Mouse (Mus musculus): ENCODE results near the gene Bcl2a1b.
"Not testable (repeated sequence)": the region's sequence is repeated elsewhere in the genome, so short reads cannot be mapped to it uniquely, and the experiment has no call there.

Gene Bcl2a1b

GRCm38 (mm10) chr9:89198969-89199416, at the start of gene Bcl2a1b, which contains the start of gene Gm29094:
TSS of gene Bcl2a1b (plus strand) at chr9:89199209.
TSS of gene Gm29094 (plus strand) at chr9:89199379.
- not testable (repeated sequence) for DNase-seq

- DNase-seq: not testable (repeated sequence)
Measured at GRCm38 (mm10) chr9:89172539-89172938, 26.5 kb upstream of the Bcl2a1b start.

DNA sequence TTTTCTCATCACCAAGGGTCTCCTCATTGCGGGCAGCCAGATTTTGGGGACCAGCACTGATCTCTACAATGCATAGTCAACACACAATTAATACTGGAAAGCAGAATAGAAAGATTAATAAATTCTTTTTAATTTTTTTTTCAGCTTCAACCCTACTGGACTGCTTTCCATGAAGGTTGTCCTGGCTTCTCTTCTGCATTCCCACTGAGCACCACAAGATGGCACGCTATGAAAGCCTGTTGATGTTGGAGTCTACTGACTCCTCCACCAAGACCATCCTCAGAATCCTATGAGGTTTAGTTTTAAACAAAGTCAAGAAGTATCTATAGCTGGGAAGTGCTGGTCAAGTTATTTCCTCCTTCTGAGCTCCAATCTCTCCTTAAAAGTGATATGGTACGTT, 20.2 kb upstream of the Bcl2a1b start:
- DNase-seq: peak; percentile 33

- DNase-seq: not testable (repeated sequence)
Measured at GRCm38 (mm10) chr9:89179469-89179868, 19.5 kb upstream of the Bcl2a1b start.

DNA sequence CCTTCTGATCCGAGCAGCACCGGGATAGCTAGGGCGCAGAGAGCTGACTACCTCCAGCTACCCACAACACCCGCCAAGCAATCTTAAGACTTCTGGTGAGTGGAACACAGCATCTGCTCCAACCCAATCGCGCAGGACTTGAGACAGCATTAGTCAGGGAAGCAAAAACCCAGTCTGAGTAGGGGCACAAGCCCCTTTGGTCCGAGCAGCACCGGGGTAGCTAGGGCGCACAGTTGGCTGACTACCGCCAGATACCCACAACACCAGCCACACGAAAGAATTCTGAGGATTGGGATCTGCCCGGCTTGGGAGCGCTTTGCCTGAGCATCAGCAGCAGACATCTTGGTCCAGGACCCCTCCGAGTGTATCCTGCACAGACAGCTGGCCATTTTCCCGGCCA, 12.0 kb upstream of the Bcl2a1b start:
- DNase-seq: not testable (repeated sequence)

- DNase-seq: not testable (repeated sequence)
Measured at GRCm38 (mm10) chr9:89195483-89195882, 3.5 kb upstream of the Bcl2a1b start.

DNA sequence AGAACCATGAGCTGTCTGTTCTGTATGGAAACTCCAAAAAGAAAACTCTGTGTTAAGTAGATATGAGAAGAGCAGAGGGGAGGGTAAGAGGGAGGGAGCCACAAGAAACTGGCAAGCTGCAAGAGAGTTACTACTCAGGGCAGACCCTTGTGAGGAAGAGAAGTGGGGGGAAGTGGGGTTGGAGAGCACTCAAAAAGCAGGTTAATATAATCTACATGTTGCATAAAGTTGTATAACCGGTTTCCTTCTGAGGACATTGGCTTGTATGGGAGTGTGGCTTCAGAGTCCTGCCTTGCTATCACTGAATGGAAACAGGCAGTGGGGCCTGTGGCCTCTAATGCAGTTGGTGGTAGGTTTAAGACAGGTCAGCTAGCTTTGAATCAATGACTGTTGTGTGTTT, 1.5 kb upstream of the Bcl2a1b start:
- DNase-seq: not testable (repeated sequence)

- DNase-seq: not testable (repeated sequence)
Measured at GRCm38 (mm10) chr9:89198349-89198748, 660 bp upstream of the Bcl2a1b start.

GRCm38 (mm10) chr9:89202256-89202655, 3.2 kb downstream of the Bcl2a1b start:
- not testable (repeated sequence) for DNase-seq

GRCm38 (mm10) chr9:89208939-89209338, 9.9 kb downstream of the Bcl2a1b start:
- DNase-seq: not testable (repeated sequence)

DNA sequence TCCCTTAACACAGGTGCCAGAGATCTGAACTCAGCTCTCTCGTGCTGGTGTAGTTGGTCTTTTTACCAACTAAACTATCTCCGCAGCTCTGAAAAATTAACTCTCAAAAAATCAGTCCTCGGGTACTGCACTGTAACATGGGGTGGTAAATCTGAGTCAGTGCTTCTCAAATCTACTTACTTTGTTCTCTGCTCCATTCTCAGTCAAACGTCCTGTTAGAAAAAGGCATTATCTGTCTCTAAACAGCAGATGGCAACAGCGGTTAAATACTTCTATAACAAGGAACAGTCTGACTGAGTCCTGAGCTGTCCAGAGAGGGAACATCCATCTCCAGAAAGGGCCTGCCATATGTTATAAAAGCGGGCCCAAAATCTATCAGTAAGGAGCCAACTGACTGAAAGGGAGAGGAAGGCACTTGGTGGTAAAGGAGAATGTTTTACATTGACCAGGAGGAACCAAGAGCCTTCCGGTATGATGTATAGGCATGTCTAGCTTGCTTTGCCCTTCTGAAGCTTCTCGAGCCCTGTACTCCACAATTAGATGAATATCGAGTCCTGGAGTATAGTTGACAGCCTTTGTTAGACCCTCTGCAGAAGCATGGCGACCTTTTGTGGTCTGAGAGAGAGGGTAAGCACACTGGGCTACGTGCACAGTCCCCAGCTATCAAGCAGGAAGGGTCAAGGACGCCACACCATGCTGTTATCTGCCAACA, 11.5 kb downstream of the Bcl2a1b start, which contains the start of gene Mthfs:
Gene Mthfs, plus strand, starts transcription at position 324 of the 712 bp plus-strand sequence.
- peak; percentile 19 for DNase-seq

DNA sequence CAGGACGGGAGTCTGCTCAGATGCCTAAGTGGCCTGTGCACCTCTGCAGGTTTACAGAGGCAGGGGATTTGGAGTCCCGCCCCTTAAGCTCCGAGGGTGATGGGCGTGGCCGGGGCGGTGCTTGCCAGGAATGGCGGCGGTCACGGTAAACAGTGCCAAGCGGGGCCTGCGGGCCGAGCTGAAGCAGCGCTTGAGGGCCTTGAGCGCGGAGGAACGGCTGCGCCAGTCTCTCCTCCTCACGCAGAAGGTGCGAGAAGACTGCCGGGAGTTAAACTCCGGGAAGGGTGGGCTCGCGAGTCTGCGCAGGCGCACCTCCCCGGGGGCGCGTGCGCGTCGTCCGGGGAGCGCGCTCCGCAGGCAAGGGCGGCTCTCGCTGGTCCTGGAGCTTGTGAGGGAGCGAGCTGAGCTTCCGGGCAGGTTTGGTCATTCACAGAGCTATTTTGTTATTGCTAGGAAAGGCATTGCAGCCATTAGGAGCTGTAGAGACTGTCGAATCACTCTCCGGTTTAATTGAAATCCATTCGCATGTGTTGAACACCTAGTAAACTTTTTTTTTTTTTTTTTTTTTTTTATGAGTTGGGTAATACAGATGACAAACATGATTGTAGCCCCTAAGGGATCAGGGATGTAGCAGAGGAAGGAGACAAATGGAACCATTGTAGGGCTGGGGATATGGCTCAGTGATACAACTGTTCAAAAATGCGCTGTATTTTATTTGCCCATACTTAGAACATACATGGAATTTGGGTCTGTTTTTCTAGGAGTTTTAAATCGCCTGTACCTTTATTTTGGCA, 12.3 kb downstream of the Bcl2a1b start:
- DNase-seq: peak; percentile 96

GRCm38 (mm10) chr9:89212428-89212827, 13.4 kb downstream of the Bcl2a1b start:
- DNase-seq: peak; percentile 36

DNA sequence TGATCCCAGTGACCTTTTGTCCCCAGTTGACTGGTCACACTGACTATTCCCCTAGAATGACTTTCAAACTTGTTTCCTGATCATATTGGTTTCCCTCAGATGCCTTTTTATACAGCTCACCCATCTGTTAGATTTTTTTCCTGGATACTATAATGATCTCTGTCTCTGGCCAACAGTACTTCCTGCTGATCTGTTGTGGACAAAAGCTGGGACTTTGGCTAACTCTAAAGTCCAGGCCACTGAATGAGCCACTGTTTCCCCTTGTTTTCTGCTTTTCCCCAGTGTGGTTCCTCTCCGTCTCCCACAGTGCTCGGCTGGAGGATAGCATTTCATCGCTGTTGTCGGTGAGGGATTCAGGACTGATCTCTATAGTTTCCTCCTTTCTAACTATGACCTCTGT, 19.2 kb downstream of the Bcl2a1b start:
- not testable (repeated sequence) for DNase-seq

DNA sequence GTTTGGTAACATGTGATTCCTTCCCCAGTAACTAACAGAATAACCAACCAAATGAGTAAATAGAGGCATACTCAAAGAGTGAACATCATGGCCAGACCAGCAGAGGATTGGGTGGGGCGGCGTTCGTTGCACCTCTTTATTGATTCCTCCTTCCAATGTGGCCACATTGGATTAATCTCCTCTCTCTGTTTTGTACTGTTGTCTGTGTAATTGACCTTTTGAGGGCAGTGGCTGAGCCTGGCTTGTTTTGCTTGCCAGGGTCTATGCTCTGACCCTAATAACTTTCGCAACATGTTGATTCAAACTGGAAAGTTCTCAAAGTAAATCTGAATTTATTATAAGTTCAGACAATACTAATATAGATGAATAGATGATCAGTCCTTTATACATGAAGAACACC, 20.7 kb downstream of the Bcl2a1b start:
- DNase-seq: not testable (repeated sequence)

DNA sequence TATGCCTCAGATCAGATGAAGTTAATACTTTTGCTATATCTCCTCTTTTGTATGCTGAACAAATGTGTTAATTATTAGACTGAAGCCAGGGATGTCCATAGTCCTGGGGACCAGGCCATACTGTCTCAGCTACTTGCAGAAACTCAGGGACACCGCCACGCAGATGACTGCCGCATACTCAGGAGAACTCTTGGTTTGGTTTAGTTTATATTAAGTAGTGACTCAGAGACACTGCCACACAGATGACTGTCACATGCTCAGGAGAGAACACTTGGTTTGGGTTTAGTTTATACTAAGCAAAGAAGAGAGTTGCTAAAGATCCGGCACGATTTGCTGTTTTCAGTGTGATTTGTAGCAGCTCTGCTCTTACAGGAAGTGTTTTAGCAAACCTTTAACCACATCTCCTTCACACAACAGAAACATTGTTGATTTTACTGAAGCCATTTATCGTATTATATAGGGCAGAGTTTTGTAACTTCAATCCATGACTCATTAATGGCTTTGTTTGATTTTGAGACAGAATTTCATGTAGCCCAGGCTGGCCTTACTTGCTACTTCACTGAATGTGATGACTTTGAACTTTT, 21.8 kb downstream of the Bcl2a1b start:
- not testable (repeated sequence) for DNase-seq

DNA sequence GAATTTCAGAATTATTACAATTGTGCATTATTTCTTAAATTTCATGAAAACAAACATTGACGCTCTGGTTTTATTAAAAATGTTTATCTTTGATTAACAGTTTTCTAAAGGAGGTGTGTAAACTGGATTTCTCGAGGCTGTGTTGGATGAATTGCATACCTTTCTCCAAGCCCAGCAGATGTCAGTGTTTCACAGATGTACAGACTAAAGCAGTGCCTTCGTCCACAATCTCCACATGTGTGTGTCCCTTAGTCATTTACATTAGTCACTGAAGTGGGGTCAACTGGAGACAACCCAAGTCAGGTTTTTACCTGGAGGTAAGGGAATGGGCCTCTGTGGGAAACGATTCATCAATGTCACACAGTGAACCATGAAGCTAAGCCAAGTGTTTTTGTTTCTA, 27.1 kb downstream of the Bcl2a1b start:
- no peak for DNase-seq

DNA sequence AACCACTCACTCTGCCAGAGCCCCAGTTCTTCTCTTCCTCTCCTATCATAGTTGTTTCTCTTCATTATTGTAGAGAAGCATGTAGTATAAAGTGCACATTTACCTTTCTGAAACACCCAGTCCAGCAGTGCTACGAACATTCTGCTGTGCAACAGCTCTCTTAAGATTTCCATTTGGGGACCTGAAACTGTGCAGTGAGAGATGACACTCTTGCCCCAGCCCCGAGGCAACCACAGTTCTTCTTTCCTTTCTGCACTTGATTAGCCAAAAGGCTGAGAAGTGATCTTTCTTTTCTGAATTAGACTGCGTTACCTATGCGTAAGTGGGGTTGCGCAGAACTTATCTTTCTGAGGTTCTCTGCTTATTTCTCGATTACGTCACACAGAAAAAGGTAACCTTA, 29.1 kb downstream of the Bcl2a1b start:
- no peak for DNase-seq

DNA sequence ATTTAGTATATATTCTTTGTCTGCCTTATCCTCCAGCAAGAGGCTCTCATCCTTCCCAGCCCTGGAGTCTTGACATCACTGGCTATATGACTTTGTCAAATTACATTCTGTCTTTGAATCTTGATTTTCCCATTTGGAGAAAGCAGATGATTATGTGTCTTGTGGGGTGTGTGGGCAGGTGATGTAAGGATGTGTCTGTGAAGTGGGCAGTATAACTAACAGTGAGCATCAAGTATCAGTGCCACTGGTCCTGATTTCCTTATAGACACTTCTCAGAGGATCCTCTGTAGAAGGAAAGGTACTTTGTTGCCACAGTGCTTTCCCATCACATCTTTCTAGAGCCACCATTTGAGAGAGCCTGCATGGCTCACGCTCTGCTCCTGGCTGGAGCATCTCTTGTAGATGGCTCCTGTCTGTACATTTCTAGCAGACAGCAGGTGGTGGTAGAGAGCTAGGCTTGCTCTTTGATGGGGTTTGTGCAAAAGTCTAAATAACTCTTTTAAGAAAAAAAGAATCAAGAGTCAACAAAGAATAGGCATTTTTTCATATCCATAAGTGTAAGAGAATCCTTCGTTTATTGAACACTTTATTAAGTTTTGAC, 32.0 kb downstream of the Bcl2a1b start:
- DNase-seq: not testable (repeated sequence)

DNA sequence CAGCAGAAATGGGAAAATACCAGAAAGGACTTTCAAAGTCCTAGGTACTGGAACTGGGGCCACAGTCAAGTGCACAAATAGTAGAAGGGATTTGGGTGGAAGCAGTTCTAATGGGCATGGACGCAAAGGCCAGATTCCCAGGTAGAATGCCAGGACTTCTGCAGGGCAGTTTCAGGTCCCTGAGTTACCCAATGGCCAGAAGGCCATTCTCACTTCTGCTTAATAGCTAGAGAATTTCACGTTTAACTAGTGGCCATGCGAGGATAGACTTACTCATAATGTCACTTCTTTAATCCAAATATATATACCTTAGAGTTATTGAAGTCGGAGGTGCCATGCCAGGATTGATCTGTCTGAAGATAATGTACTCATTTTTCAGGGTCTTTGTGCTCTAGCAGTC, 38.1 kb downstream of the Bcl2a1b start:
- not testable (repeated sequence) for DNase-seq

DNA sequence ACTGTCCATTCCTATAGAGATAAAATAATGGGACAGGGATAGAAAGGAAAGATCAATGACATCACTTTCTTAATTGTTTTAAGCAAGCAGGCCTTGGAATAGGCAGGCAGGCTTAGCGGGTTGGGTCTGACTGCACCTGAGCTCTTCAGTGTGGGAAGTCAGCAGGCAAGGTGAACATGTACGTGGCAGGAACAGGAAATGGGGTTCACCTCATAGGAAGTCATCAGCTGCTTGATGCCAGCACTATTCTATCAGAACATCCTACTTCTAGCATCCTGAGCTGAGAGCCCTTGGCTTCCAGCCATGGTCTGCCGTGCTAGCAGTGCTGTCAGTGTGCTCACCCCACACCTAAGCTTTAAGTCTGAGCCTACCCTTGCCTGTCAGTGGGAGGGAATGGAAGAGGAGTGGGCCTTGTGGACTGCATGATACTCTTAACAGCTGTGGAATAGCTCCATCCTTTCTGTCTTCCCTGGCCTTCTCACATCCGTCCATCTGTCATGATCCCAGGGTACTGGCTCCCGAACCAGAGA, 40.0 kb downstream of the Bcl2a1b start:
- DNase-seq: peak; percentile 47

DNA sequence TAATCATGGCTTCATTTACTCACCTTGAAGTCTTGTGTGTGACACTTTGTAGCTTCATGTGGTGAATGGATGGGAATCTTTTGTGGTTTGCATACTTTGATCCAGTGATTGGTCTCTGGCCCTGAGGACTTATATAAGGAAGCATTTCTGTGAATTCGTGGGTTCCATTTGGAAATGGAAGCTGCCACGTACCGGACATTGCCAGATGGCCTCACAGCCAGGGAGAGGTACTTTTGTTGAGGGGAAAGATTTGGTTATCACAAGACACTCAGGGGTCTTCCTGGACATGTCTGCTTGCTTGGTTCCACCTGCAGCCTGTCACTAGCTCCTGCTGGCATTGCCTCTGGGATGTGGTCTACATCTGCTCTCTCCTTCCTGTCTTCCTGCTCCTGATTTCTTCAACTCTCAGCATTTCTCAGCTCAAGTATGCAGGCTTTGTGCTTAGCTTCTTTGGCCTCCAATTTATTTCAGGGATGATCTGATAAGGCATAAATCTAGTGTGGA, 41.6 kb downstream of the Bcl2a1b start:
- peak; percentile 76 for DNase-seq

All from cerebellum, adult 11-12 months (tissue).